Mouse (Mus musculus) left cerebral cortex, postnatal 36 days (tissue): ENCODE measurements at regions not wholly inside any gene's neighbourhood (a gene's known extent, or its start where the extent isn't known, plus 50 kb on each side); places are given as distances from the start of the nearest gene placed in this dataset.

Source experiments
- DNase-seq, 2 experiments: peaks; one replicate each; pipeline ENCODE4 v3.0.0; 2021 to 2022; ENCODE audit warnings: low spot score in 2 of 2, mixed read lengths in 1 of 2
- intact Hi-C: fragments of 180-260 bp; cut with DNase I; formaldehyde crosslinking; loops from one replicate; pipeline ENCODE4 v1.15.1; 2025

GRCm38 (mm10) chr9:47461915-47462314 lies 68.1 kb upstream of the Cadm1 start:
- DNase-seq, result no peak
- intact Hi-C loops, result no loop called here

- intact Hi-C loops, result no loop called here
- no peak for DNase-seq
Measured at GRCm38 (mm10) chr9:47466767-47467166, 63.2 kb upstream of the Cadm1 start.

- intact Hi-C loops, result no loop called here
- no peak for DNase-seq
Measured at GRCm38 (mm10) chr9:47467815-47468214, 62.2 kb upstream of the Cadm1 start.

GRCm38 (mm10) chr9:47469576-47469975 lies 60.4 kb upstream of the Cadm1 start:
- intact Hi-C loops, result no loop called here

DNA sequence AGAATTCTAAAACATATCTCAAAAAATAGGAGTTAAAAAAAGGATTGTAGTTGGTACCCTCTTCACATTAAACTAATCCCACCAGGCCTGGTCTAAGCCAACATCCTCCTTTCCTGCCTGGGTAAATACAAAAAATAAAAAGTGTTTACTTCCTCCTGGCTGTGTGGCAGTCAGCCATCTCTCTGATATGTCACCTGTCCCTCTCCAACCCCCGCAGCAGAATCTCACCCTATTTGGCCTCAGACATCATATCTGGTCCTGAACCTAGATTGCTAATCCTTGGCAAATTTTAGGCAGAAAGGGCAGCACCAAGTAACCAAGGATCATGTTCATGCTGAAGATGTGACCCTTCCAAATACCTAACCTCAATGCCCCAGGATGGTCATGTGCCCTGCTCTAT lies 59.2 kb upstream of the Cadm1 start:
- DNase-seq, result no peak
- intact Hi-C loops, result no loop called here

More at GRCm38 (mm10) chr9:47469576-47469975, 60.4 kb upstream of the Cadm1 start:
- no peak for DNase-seq

- intact Hi-C loops, result no loop called here
- no peak for DNase-seq
Measured at GRCm38 (mm10) chr9:47471767-47472420, 58.1 kb upstream of the Cadm1 start.

- DNase-seq, result no peak
- intact Hi-C loops, result no loop called here
Measured at GRCm38 (mm10) chr9:47473776-47474365, 56.1 kb upstream of the Cadm1 start.

- DNase-seq, result no peak
- intact Hi-C loops, result no loop called here
Measured at GRCm38 (mm10) chr9:47474776-47475175, 55.2 kb upstream of the Cadm1 start.

GRCm38 (mm10) chr9:47477889-47478288 lies 52.1 kb upstream of the Cadm1 start:
- DNase-seq, result no peak
- intact Hi-C loops, result no loop called here
